Mouse (Mus musculus) neural tube, embryonic 14.5 days (tissue): Measurements from ENCODE around the gene Ccser1. TPM values are rescaled to one million over a fixed set of nuclear protein-coding genes. Genes with fewer than 3 reads are reported as not detected.

ENCODE experiments used
- ATAC-seq: fragments of 200-750 bp; cut with Nextera tagmentation; 2 replicates; pipeline ENCODE4 v1.8.0; 2017; ENCODE audit warnings: low read depth, mild to moderate bottlenecking, moderate TSS enrichment, moderate library complexity
- H3K27ac ChIP-seq: fragments of 300-500 bp; sonication (generic); 2 replicates; pipeline ENCODE4 v1.5.1; 2014; ENCODE audit warnings: low read depth, mild to moderate bottlenecking, control low read depth, low read length, moderate library complexity, mixed read lengths
- H3K27me3 ChIP-seq: fragments of 300-500 bp; sonication (generic); 2 replicates; pipeline ENCODE4 v1.6.1; 2014; ENCODE audit warnings: low read length; ENCODE audit not compliant: control insufficient read depth, insufficient read depth
- H3K36me3 ChIP-seq: fragments of 300-500 bp; sonication (generic); 2 replicates; pipeline ENCODE4 v1.6.1; 2014; ENCODE audit warnings: low read length, mixed read lengths; ENCODE audit not compliant: control insufficient read depth, insufficient read depth
- H3K4me1 ChIP-seq: fragments of 300-500 bp; sonication (generic); 2 replicates; pipeline ENCODE4 v1.6.1; 2014; ENCODE audit warnings: low read length; ENCODE audit not compliant: control insufficient read depth, insufficient read depth
- H3K4me2 ChIP-seq: fragments of 300-500 bp; sonication (generic); 2 replicates; pipeline ENCODE4 v1.6.1; 2014; ENCODE audit warnings: mild to moderate bottlenecking, low read depth, low read length, control low read depth
- H3K4me3 ChIP-seq: fragments of 300-500 bp; sonication (generic); 2 replicates; pipeline ENCODE4 v1.5.1; 2014; ENCODE audit warnings: low read depth, low read length, control low read depth, mixed read lengths
- H3K9ac ChIP-seq: fragments of 300-500 bp; sonication (generic); replicated peaks from 2 replicates; pipeline ENCODE4 v1.6.1; 2014; ENCODE audit warnings: low read depth, mild to moderate bottlenecking, control low read depth, low read length, mixed read lengths
- H3K9me3 ChIP-seq: fragments of 300-500 bp; sonication (generic); 2 replicates; pipeline ENCODE4 v1.6.1; 2016; ENCODE audit warnings: low read length; ENCODE audit not compliant: control insufficient read depth
- WGBS: fragments of 180-500 bp; shearing (Covaris S2); extraction: QIAGEN DNeasy Blood & Tissue Kit; methylation state at CpG from one replicate; pipeline ENCODE4 v1.1.7; 2014; 5-methylcytosine and 5-hydroxymethylcytosine counted together
- polyA plus RNA-seq: library from polyadenylated mRNA; unstranded; fragments of >200 nt; fragmentation: Nextera tagmentation; extraction: Ambion mirVana; gene quantifications from 2 replicates; pipeline ENCODE4 v1.2.1, GENCODE M21; 2014

Gene Ccser1
- polyA plus RNA-seq, 1 experiment from 2014 or later, result 37.5 TPM

- H3K4me3 ChIP-seq, result no peak overlapping the region
- ATAC-seq, result no peak
- H3K4me1 ChIP-seq, result no peaks in the 10 kb centered on the region
- H3K9ac ChIP-seq, result no peak overlapping the region
- H3K27me3 ChIP-seq, result no peaks in the 10 kb centered on the region
- H3K36me3 ChIP-seq, result no peaks in the 10 kb centered on the region
- 85% methylated on average over 3 of the region's 3 CpGs for WGBS
- no peak overlapping the region for H3K27ac ChIP-seq
- no peaks in the 10 kb centered on the region for H3K9me3 ChIP-seq
- H3K4me2 ChIP-seq, result no peak overlapping the region
These were observed 81.3 kb downstream of the Ccser1 start for GRCm38 (mm10) chr6:61261381-61261780.

- H3K4me3 ChIP-seq, result no peak overlapping the region
- H3K9ac ChIP-seq, result no peak overlapping the region
- ATAC-seq, result no peak
- H3K4me2 ChIP-seq, result no peak overlapping the region
- H3K36me3 ChIP-seq, result no peaks in the 10 kb centered on the region
- H3K4me1 ChIP-seq, result no peaks in the 10 kb centered on the region
- H3K27me3 ChIP-seq, result no peaks in the 10 kb centered on the region
- no peaks in the 10 kb centered on the region for H3K9me3 ChIP-seq
- no peak overlapping the region for H3K27ac ChIP-seq
- 100% methylated on average over 1 of the region's 1 CpGs for WGBS
These were observed 82.3 kb downstream of the Ccser1 start for GRCm38 (mm10) chr6:61262448-61262847.

GRCm38 (mm10) chr6:61263291-61263690 is 83.2 kb downstream of the Ccser1 start:
- Histone ChIP-seq H3K4me1 (no peaks in the 10 kb centered on the region), H3K9me3 (no peaks in the 10 kb centered on the region), H3K9ac (no peak overlapping the region), H3K27me3 (no peaks in the 10 kb centered on the region), H3K4me3 (no peak overlapping the region), H3K36me3 (no peaks in the 10 kb centered on the region), H3K4me2 (no peak overlapping the region), H3K27ac (no peak overlapping the region)
- 13% methylated on average over 1 of the region's 1 CpGs for WGBS
- no peak for ATAC-seq

DNA sequence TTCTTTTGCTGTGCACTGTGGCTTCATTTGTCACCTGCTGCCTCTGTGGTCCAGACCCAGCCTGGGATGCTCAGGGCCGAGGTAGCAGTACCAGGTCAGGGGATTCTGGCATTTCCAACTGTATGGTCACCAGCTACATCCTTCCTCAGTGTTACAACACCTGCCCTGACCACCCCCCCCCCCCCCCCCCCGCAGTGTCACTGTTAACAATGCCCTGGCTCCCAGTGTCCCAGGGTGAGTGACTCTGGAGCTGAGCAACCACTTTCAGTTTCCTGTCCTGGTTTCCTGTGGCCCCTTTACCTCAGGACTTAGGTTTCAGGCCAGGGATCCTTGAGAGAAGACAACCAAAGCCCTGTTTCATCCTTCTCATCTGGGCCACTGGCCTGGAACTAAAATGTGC is 90.9 kb downstream of the Ccser1 start:
- Histone ChIP-seq H3K4me1 (no peaks in the 10 kb centered on the region), H3K4me2 (no peak overlapping the region), H3K27me3 (no peaks in the 10 kb centered on the region), H3K9me3 (no peaks in the 10 kb centered on the region), H3K27ac (no peak overlapping the region), H3K4me3 (no peak overlapping the region), H3K9ac (no peak overlapping the region), H3K36me3 (no peaks in the 10 kb centered on the region)
- ATAC-seq, result no peak
- 79% methylated on average over 1 of the region's 2 CpGs for WGBS

DNA sequence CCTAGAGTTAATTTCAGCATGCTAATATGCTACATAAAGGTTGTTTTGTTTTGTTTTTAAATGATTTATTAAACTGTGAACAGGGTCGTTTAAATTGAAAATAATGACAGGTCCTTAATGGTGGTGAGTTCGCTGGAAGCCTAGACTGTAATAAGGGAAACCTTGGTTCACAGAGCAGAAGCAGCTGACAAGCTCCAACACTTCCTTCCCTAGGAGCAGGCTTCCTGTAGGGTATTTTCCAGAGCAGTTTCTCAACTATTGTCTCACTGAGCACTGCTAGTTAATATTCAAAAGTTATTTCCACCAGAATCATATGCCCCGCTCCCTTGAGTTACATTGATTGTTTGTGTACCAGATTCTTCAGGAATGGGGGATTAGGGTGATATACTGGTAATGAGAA is 93.3 kb downstream of the Ccser1 start:
- H3K27me3 ChIP-seq, result no peaks in the 10 kb centered on the region
- H3K4me3 ChIP-seq, result no peak overlapping the region
- H3K27ac ChIP-seq, result no peak overlapping the region
- 72% methylated on average over 3 of the region's 3 CpGs for WGBS
- H3K9me3 ChIP-seq, result no peaks in the 10 kb centered on the region
- no peak for ATAC-seq
- no peak overlapping the region for H3K9ac ChIP-seq
- no peaks in the 10 kb centered on the region for H3K36me3 ChIP-seq
- no peaks in the 10 kb centered on the region for H3K4me1 ChIP-seq
- no peak overlapping the region for H3K4me2 ChIP-seq

GRCm38 (mm10) chr6:61279506-61279905 is 99.4 kb downstream of the Ccser1 start:
- H3K4me2 ChIP-seq, result no peak overlapping the region
- 73% methylated on average over 7 of the region's 7 CpGs for WGBS
- no peak overlapping the region for H3K27ac ChIP-seq
- no peaks in the 10 kb centered on the region for H3K4me1 ChIP-seq
- H3K4me3 ChIP-seq, result no peak overlapping the region
- no peak for ATAC-seq
- no peaks in the 10 kb centered on the region for H3K9me3 ChIP-seq
- no peak overlapping the region for H3K9ac ChIP-seq
- H3K36me3 ChIP-seq, result no peaks in the 10 kb centered on the region
- H3K27me3 ChIP-seq, result no peaks in the 10 kb centered on the region

DNA sequence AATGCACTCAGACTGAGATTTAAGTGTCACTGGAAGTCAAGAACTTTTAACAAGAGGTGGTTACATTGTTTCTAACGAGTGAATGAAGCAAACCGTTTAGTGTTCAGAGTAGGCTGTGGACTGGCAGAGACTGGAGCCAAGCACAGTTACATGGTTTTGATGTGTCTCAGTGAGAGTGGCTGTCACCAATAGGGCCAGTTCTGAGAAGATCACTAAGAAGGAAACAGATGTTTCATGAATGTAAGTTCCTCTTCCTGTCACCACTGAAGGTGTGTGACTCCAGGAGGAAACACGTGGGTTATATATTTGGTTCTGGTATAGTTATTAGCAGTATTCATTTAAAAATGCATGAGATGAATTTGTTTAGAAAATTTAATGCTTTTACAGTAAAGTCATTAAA is 112.8 kb downstream of the Ccser1 start:
- Histone ChIP-seq H3K4me1 (no peaks in the 10 kb centered on the region), H3K27ac (no peak overlapping the region), H3K4me3 (no peak overlapping the region), H3K27me3 (no peaks in the 10 kb centered on the region), H3K9me3 (no peaks in the 10 kb centered on the region), H3K9ac (no peak overlapping the region), H3K4me2 (no peak overlapping the region), H3K36me3 (no peaks in the 10 kb centered on the region)
- WGBS, result 72% methylated on average over 3 of the region's 3 CpGs
- no peak for ATAC-seq

DNA sequence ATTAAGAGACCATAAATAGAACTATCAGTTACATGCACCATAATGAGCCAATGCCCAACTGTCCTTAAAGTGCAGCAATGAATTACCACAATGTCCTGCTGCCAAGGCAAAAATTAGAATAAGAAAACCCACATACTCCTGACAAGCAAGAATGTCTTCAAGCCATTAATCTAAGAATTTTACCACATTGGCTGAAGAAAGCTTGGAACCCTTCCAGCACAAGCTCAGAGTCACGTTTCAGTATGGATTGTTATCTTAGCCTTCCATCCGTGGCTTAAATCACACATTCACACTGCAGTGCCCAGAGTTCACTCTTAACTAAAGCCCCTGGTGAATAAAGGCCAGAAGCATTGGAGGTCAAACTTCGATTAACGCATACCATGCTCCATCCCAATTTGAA is 115.4 kb downstream of the Ccser1 start:
- no peak for ATAC-seq
- Histone ChIP-seq H3K4me2 (no peak overlapping the region), H3K4me1 (no peaks in the 10 kb centered on the region), H3K36me3 (no peaks in the 10 kb centered on the region), H3K4me3 (no peak overlapping the region), H3K27ac (no peak overlapping the region), H3K27me3 (no peaks in the 10 kb centered on the region), H3K9me3 (no peaks in the 10 kb centered on the region), H3K9ac (no peak overlapping the region)
- 36% methylated on average over 4 of the region's 4 CpGs for WGBS

DNA sequence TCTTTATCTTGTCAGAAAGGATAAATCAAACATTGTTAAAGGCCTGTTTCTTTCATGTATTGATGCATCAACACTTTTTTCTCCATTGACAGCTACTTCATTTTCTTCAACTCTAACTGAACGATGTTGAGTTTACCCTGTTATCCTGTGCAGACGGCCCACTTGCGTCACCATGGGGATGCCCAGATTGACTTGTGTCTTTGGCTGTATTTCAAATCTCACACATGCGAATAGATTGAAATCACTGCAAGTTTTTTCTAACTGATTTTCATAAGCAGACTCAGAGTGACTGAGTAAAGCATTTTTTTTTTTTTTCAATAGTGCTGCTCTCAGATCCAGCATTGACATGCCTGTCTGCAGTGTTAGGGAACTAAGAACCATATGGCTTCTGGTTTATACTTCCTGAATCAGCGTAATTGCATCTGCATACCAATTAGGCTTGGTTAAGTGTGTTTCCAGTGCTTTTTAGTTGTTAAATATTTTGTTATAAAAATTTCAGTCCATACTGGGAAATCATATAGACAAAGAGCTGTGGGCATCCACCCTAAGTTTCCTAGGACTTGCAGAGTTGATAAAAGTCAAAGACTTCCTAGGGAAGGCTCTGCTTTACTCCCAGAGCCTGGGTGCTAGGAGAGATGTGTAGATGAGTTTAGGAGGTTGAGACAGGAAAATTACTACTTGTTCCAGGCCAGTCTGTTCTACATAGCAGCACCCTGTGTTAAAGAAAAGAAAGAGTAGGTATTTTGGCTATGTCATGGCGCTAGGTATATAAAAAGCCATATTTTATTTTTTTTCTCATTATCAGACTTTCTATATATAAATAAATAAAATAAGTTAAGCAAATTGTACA is 116.3 kb downstream of the Ccser1 start:
- no peaks in the 10 kb centered on the region for H3K4me1 ChIP-seq
- no peak for ATAC-seq
- WGBS, result 50% methylated on average over 6 of the region's 6 CpGs
- H3K27ac ChIP-seq, result no peak overlapping the region
- no peaks in the 10 kb centered on the region for H3K9me3 ChIP-seq
- H3K36me3 ChIP-seq, result no peaks in the 10 kb centered on the region
- H3K4me2 ChIP-seq, result no peak overlapping the region
- H3K4me3 ChIP-seq, result no peak overlapping the region
- no peak overlapping the region for H3K9ac ChIP-seq
- H3K27me3 ChIP-seq, result no peaks in the 10 kb centered on the region
